Mouse (Mus musculus): ENCODE measurements around the gene Fzd9.

DNA sequence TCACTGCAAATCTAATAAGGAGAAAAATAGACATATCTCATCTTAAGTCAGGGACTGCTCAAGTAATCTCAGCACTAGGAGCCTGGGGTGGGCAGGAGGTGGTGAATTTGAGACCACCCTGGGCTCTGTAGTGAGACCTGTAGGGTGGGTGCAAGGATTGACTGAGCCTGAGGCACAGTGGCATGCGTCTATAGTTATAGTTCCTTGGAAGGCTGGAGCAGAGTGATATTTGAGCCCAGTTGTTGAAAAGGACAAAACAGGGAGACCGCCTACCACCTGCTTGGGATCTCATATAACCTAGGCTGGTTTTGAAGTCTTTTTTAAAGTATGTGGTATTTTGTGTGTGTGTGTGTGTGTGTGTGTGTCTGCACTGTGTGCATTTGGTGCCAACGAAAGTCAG is 26.9 kb downstream of the Fzd9 start:
- TF ChIP-seq POLR2A (IDR thresholded peaks at IDR 0.05; ENCODE audit: borderline replicate concordance, extremely low read depth, insufficient read depth, insufficient read length, poor library complexity, severe bottlenecking) (no peak), CTCF (IDR thresholded peaks at IDR 0.05; ENCODE audit: borderline replicate concordance, extremely low read depth, insufficient read depth, insufficient read length) (no peak)

All from brain, embryonic 14.5 days (tissue).